Mouse (Mus musculus): Measurements from ENCODE around the gene Hmbs.
"Not testable (repeated sequence)": the region's sequence is repeated elsewhere in the genome, so short reads cannot be mapped to it uniquely, and the experiment has no call there.

The Hmbs gene

DNA sequence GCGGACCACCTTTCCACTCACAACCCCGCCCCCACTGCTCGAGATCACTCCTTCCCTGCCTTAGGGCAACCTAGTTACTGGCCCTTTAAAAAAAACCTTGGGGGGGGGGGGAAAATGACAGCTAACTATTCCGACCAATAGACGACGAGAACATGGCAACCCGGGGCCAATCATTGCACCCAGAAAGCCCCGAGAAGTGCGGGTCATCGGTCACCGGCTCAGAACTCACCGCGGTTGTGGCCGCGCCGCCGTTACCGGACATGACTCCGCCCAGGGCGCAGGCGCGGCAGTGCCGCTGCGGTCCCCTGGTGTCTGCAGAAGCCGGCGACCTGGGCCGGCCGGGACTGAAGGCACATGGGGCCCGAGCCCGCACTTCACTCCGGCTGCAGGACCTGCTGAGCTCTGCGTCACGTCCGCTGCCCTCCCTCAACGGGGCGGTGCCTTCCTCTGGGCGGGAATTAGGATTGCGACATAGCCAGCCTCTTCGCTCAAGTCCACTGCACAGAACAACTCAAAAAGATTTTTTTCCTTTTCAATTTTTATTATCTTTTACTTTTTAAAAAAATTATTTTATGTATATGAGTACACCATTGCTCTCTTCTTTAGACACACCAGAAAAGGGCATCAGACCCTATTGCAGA lies at the start of gene Hmbs:
Gene Hmbs, minus strand, starts transcription at position 448 of the 641 bp plus-strand sequence.
- peak; percentile 92 for DNase-seq

DNA sequence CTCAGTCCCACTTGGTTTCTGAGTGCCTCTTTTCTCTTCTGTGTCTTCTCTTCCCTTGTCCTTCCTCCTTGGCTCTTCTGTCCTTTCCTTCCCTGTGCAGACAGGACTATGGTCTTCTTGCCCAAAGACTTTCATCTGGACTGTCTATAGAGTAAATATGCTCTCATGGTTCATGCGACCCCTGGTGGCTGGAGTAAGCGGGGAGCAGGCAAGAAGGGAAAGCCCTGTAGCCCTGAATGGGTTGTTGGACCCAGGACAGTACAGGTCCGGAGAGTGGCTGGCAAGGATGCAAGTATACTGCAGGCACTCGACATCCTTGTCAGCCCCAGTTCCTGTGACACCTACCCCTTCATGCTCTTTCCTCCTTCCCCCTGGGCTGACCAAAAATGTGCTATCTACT lies 47.4 kb upstream of the Hmbs start:
- DNase-seq, result peak; percentile 87

DNA sequence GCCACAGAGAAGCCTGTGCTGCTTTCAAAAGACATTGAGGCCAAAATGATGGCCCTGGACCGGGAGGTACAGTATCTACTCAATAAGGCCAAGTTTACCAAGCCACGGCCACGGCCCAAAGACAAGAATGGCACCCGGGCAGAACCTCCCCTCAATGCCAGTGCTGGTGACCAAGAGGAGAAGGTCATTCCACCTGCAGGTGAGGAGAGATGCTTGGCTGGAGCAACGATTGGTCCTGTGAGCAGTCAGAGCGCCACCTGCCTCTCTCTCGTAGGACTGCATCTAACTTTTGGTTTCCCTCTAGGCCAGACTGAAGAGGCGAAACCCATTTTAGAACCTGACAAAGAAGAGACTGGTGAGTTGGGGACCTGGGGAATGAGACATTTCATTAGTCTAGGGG lies 45.2 kb upstream of the Hmbs start:
- DNase-seq, result peak; percentile 54

DNA sequence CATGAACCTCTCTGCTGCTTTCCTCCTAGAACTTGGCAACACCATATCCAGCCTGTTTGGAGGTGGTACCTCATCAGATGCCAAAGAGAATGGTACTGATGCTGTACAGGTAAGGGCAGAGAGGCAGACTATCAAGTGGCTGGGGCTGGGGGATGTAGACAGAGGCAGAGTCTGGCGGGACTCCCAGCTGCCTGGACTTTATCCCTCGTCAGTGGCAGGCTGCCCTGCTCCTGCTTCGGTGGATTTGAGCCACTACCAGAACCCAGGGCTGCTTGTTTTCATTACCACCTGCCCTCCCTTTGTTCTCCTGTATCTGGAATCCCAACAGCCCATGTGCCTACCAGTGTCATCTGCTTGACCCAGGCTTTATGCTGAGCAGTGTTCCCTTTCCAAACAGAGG lies 43.2 kb upstream of the Hmbs start:
- DNase-seq, result no peak

DNA sequence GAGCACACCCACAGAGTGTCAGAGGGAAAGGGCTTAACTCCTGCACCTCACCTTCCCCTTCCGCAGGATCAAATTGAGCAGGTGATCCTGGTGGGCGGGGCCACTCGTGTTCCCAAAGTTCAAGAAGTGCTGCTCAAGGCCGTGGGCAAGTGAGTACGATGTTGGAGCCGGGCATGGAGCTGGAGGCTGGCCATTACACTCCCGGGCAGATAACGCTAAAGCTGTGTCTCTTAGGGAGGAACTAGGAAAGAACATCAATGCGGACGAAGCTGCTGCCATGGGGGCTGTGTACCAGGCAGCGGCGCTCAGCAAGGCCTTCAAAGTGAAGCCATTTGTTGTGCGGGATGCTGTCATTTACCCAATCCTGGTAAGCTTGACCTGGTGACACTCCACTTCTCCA lies 40.6 kb upstream of the Hmbs start:
- DNase-seq, result no peak

DNA sequence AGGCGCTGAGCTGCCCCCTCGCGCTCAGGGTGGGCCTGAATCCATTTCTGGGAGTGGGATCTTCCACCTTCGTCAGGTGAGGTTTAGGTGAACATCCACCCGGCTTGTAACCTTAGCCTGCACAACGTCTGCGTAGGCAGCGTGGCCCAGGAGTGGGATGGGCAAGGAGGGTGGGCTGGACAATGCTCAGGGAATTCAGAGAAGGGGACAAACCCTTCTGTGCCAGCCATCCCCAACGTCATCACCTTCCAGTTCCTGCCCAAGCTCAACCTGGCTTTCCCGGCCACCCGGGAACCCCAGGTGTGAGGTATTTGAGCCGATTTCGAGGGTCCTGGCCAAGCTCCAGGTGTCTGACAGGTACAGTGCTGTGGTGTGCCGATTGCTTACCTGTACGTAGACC lies 35.8 kb upstream of the Hmbs start:
- DNase-seq, result no peak

DNA sequence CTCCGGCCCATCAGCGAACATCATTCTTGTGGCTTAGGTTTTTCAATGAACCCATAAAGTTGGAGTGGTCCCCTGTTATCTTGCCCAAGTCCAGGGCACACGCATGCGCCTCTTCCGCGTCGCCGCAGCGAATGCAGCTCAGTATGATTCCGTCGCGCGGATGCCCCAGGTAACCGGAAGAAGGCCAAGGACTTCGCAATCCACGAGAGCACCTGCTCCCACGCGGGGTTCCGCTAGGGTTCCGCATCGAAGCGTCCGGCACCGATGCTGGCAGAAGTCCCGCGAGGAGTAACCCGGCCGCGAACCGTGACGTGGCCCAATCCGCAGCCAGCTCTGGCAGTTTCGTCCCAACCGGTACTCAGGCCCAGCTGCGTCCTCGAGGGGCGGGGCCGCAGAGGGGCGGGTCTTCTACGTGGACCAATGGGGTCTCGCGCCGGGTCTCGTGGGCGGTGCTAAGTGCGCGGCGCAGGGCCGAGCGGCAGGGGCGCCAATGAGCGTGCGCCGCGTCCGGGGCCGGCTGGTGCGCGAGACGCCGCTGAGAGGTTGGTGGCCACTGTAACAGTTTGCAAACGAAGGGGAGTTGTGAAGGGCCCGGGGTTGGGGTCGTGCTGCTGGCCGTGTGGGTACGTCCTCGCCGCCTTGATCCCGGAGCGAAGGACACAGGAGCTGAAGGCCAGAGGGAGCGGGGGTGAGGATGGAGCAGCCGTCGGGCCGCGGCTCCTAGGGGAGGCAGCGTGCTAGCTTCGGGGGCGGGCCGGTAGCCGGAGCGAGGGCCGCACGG lies 35.2 kb upstream of the Hmbs start, which contains the start of gene Hyou1:
Gene Hyou1, plus strand, starts transcription at position 437 of the 781 bp plus-strand sequence.
- DNase-seq, result peak; percentile 99

DNA sequence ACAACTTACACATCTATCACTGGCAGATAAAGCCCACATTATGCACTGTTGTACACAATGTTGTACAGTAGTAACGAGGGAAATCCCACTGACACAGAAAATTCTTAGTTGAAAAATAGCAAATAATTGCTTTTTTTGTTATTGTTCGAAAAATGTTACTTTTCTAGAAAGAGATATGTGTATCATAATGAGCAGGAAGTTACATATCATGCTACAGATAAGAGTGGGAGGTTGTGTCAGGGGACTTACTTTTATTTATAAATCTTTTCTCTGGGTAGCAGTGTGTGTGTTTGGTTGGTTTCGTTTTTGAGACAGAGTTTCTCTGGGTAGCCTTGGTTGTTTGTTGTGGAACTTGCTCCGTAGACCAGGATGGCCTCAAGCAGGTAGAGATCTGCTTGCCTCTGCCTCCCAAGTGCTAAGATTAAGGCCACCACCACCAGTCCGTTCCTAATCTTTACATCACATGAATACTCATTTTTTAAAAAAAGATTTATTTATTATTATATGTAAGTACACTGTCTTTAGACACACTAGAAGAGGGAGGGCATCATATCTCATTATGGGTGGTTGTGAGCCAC lies 34.2 kb upstream of the Hmbs start:
- no peak for DNase-seq

DNA sequence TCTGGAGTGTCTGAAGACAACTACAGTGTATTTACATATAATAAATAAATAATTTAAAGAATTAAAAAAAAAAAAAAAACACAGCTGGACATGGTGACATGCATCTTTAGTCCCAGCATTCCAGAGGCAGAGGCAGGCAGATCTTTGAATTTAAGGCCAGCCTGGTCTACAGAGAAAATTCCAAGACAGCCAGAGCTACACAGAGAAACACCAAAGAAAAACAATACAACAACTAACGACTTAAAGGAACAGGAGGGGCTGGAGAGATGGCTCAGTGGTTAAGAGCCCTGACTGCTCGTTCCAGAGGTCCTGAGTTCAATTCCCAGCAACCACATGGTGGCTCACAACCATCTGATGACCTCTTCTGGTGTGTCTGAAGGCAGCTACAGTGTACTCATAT lies 33.3 kb upstream of the Hmbs start:
- DNase-seq, result not testable (repeated sequence)

DNA sequence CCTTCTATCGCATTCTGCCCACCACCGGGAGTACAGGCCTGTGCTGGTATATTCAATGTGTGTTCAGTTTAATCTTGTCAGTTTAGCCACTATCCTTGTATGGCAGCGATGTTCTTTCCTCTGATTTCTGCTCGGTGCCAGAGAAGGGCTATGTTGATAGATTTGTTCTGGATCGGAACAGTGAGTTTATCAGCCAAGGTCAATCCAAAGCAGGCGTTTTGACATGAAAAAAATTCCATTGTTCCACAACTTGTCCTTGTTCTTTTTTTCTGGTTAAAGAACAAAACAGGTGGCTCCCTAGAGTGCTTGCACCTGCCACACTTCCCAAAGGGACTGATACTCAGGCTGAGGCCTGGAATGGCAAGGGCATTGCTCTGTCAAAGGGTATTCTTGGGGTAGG lies 32.1 kb upstream of the Hmbs start:
- no peak for DNase-seq

DNA sequence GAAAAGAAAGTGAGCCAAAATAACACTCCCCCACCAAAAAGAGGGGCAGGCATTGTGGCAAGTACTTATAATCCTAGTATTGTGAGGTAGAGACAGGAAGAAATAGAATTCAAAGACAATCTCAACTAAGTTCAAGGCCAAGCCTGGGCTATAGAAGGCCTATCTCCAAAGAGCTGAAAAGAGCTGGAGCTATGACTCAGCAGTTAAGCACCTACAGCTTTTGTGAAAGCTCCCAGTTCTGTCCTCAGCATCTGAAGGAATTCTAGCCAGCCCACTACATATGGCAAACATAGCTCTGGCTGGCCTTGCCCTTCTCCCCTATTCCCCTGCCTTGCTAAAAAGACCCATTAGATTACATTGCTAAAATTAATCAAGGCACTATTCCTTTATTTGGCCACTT lies 29.4 kb upstream of the Hmbs start:
- no peak for DNase-seq

DNA sequence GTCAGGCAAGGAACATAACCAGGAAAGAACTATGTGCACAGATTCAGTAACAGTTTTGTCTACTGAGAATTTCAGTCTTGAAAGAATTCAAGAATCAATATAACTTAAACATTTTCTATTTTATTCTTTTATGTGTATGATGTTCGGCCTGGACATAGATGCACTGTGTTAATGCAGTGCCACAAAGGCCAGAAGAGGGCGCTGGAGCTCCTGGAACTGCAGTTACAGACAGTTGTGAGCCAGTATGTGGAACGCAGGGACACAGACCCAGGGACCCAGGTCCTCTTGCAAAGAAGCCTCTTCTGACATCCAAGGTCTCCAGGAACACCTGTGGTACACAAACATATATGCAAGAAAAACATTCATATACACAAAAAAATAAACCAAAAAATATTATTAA lies 20.5 kb upstream of the Hmbs start:
- peak; percentile 21 for DNase-seq

DNA sequence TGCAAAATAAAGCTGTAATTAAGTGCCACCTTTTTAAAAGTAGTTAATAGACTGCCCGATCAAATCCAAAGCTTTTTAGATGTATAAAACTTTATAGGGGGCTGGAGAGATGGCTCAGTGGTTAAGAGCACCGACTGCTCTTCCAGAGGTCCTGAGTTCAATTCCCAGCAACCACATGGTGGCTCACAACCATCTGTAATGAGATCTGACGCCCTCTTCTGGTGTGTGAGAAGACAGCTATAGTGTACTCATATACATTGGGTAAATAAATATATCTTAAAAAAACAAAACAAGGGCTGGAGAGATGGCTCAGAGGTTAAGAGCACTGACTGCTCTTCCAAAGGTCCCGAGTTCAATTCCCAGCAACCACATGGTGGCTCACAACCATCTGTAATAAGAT lies 17.9 kb upstream of the Hmbs start:
- not testable (repeated sequence) for DNase-seq

DNA sequence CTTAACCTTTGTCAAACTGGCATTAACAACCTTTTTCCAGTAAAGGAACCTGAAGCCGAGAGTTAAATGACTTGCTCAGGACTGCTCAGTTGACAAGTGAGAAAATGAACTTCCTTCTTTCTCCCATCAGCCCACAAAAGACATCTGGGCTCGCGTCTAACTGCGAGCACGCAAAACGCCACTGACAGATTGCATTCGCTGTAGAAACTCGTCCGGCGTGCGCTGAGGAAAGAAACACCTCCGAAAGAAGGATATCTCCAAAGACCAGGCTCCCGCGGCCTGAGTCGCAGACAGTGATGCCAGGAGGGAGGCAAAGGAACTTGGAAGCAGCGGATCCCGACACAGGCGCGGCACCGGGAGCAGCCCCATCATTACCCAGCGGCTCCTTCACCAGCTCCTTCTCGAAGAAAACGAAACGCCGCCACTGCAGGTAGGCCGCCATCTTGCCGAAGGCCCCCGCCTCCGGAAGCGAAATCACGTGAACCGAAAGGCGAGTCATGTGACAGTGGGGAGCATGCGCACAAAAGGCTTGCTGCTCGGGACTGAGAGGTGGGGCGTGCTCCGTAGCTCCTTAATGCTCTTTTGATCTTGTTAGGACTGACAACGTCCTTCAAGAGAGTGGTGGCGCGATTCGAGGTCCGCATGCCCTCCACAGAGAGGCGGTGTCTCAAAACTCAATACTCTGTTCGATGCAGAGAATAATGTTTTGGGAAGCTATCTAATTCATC lies 17.3 kb upstream of the Hmbs start, which contains the start of gene Vps11:
Gene Vps11, minus strand, starts transcription at position 481 of the 728 bp plus-strand sequence.
- DNase-seq, result peak; percentile 96

DNA sequence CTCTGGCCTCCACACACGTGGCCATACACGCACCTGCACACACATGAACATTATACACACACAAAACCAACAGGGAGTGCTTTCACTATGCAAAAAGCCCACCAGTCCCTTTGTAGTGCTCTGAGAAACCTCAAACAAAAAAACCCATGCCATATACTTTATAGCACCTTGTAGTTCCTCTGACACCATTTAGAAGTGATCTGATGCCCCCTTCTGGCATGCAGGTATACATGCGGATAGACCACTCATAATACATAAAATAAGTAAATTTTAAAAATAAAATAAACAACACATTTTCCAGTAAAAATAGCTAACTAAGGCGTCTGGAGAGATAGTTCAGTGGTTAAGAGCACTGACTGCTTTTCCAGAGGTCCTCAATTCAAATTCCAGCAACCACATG lies 13.2 kb upstream of the Hmbs start:
- DNase-seq, result peak; percentile 32

DNA sequence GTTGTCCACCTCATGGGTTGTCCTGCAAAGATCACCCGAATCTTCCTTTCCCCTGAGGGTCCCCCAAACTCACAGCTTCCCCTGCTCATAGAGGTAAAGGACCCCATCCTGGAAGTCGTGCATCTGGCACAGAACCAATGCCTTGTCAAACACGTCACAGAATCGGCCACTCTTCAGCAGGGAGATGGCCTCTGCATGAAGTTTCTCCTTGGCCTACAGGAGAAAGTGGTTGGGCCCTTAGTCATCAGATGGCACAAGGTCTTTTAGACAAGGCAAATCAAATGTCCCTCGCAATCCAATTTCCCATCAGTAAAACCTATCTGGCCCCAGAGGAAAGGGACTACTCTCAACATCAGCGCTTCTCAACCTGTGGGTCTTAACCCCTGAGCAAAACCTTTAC lies 9.1 kb upstream of the Hmbs start:
- DNase-seq, result no peak

DNA sequence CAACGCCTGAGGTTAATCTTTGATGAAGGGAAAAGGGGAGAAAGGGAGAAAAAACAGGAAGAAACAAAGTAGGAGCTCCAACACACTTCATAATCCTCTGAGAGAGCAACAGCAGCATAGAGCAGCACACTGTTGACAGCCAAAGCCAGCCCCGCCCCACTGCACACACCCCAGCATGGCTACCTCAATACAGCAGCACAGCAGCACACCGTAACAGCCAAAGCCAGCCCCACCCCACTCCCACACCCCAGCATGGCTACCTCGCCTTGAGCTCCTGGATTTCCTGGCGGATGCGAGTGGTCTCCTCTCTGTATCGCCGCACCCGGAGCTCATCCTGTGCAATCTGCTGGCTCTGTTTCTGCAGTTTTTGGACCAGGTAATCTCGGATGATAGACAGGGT lies 8.3 kb upstream of the Hmbs start:
- DNase-seq, result no peak

DNA sequence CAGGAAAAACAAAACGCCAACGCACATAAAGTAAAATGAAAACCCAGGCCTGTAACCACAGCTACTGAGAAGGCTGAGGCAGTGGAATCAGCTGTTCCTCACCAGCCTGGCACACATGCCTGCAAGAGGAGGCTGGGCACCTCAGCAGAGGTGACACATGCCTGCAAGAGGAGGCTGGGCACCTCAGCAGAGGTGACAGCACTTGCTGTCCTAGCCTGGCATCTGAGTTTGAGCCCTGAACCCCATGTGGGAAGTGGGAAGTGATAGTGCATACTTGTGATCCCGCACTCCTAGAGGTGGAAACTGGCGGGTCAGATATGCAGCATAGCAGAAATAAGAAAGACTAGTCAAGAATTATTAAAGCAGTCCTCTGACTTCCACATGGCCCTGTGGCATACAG lies 7.4 kb upstream of the Hmbs start:
- DNase-seq, result no peak

DNA sequence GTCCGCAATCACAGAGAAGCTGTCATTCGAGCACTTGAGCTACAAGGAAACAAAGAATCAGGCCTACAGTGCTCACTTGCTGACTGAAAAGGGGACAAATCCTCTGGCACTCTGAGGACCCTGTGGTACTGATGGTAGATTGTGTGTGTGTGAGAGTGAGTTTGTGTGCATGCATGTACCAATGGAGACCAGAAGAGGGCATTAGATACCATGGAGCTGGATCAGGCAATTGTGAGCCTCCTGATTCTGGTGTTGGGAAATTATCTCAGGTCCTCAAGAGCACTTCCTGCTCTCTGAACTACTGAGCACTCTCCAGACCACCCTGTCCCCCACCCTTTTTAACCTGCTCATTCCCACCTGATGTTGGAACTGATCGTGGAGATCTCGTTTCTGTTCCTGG lies 4.5 kb upstream of the Hmbs start:
- no peak for DNase-seq

DNA sequence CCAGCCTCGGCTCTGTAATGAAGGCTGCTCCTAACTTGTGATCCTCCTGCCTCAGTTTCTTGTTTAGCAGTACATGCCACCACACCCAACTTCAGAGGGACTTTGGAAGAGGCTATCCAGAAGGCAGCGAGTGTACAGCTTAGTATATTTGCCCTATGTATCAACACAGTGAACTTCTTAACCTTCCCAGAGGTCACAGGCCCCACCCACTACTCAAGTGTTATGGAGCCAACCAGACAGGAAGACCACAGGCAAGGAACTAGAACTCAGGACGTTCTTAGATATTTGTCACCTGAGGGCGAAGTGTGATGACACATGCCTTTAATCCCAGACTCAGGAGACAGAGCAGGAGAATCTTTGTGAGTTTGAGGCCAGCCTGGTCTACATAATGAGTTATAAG lies 3.6 kb upstream of the Hmbs start:
- no peak for DNase-seq

DNA sequence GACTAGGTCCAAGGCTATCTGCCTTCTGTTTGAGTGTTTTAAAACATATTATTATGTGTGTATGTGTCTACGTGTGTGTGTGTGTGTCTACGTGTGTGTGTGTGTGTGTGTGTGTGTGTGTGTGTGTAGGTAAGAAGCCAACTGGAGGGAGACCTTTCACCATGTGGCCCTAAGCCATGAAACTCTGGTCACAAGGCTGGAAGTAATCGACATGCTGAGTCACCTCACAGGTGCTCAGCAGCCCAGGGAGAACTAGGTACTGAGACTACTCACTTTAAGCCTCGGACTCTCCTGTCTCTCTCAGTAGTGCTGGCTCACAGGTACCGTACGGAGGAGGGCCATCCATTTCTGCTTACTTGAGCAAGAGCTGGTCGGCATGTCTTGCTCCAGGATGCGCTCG lies 3.1 kb upstream of the Hmbs start:
- DNase-seq, result no peak

DNA sequence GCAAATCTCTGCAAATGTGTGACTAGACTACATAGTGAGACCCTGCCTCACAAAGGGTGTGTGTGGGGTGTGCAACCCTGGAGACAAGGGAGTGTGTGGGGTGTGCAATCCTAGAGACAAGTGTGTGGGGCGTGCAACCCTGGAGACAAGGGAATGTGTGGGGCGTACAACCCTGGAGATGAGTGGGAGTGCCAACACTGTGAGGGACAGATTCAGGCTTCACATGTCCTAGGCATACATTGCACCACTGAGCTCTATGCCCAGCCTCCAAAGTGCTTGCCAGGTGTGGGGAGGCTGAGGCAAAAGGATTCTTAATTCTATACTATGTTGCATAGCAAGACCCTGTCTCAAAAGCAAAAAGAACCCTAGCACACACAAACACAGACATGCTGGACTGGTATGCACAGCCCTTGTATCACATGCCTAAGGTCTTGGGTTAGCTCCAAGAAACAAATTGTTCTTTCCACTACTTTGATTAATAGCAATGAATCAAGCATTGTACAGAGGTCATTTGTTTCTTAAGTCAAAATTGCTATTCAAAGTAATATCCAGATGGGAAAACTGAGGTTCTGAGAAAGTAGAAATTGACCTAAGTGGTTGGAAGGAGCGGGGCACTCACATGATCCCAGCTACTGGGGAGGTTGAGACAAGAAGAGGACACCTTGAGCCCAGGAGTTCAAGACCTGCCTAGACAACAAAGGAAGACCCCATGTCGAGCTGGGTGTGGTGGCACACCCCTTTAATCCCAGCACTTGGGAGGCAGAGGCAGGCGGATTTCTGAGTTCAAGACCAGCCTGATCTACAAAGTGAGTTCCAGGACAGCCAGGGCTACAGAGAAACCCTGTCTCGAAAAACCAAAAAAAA lies 1.8 kb upstream of the Hmbs start:
- no peak for DNase-seq

DNA sequence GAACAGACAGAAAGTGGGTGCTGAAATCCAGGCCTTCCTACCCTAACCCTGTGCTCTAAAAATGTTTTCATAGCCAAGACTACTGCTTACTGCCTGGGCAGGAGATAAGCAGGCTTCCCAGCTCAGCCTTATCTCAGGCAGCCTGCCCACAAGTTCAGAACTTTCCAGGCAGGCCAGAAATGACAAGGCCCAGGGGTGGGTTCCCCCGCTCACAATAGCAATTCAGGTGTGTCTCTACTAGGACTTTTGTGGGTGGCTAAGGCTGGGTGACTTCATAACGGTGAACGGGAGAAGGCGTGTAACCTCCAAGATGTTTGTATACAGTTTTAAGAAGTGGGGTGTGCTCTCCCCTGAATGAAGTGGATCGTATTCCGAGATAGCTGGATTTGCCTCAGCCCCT lies 738 bp downstream of the Hmbs start:
- no peak for DNase-seq
